Mouse (Mus musculus) ES-Bruce4 (cell line): ENCODE measurements around the gene Nhsl1.

Source experiments
- CTCF ChIP-seq: IDR thresholded peaks from one replicate; pipeline ENCODE4 v1.8.1; 2011; ENCODE audit warnings: low read depth, low read length
- POLR2A ChIP-seq: IDR thresholded peaks from one replicate; pipeline ENCODE4 v1.8.1; 2011; ENCODE audit warnings: low read length; ENCODE audit not compliant: insufficient read depth

- TF ChIP-seq POLR2A (no peak), CTCF (no peak)
Measured at GRCm38 (mm10) chr10:18511496-18511895, 192.7 kb downstream of the Nhsl1 start.
